Comparison of ENCODE assay signal across 15 mouse cellular contexts in the genomic region with DNA sequence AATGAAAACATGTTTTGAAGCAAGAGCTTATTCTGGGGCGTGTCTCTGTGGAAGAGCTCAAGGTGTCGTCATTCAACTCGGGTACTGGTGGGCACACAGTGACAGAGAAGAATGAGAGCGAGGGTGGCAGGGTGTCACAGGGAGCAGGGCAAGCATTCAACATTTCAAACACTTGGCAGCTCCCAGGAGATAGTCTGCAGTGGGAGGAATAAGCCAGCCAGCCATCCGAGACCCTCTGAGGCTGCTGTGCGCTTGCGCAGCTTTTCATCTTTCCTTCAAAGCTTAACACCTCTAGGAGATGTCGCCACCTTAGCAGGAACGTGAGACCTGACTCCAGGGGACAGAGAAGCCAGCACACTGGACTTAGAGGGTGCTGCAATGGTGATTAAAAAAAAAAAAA.
DNase-seq lines count a peak whose midpoint lies in the region; ATAC-seq and TF ChIP-seq lines count a peak whose summit lies in the region.
"Had no signal": no experiment of that assay in that cellular context is flagged by ENCODE, and none has a peak within 500 bp of the region (broad histone marks: within the 10 kb centered on the region; RNA-seq: fewer than 3 reads in every experiment).

No protein-coding gene starts in this region.

- no peak for ATAC-seq in heart, postnatal 0 days (ENCODE audit: insufficient read depth, low read depth)
- no peak for ATAC-seq in liver, embryonic 11.5 days (replicated peaks; ENCODE audit: low FRiP score)
- ATAC-seq in limb, embryonic 15.5 days (ENCODE audit: insufficient number of reproducible peaks, low FRiP score, low TSS enrichment, low read depth) = no peak
- ATAC-seq: activated CD4-positive, CD25-positive, alpha-beta regulatory T cell, adult 4 months; intestine, postnatal 0 days; liver, postnatal 0 days had no signal

- no peaks in the 10 kb centered on the region for H3K36me3 ChIP-seq in heart, postnatal 0 days (replicated peaks; ENCODE audit: control insufficient read depth, insufficient read depth, low read length)
- H3K36me3 ChIP-seq in liver, embryonic 11.5 days (ENCODE audit: control insufficient read depth, insufficient read depth, low read length) = no peaks in the 10 kb centered on the region
- no peaks in the 10 kb centered on the region for H3K36me3 ChIP-seq in limb, embryonic 10.5 days
- H3K36me3 ChIP-seq in limb, embryonic 15.5 days = no peaks in the 10 kb centered on the region
- H3K36me3 ChIP-seq: forebrain, embryonic 12.5 days had no signal

- no peak for TF ChIP-seq EP300 in heart, postnatal 0 days (IDR thresholded peaks at IDR 0.05; ENCODE audit: low read depth)

- no peaks in the 10 kb centered on the region for H3K9me3 ChIP-seq in heart, postnatal 0 days (replicated peaks; ENCODE audit: control insufficient read depth, low read length)
- no peaks in the 10 kb centered on the region for H3K9me3 ChIP-seq in liver, embryonic 11.5 days (ENCODE audit: control insufficient read depth, low read length)
- H3K9me3 ChIP-seq in limb, embryonic 10.5 days (replicated peaks) = no peaks in the 10 kb centered on the region
- no peaks in the 10 kb centered on the region for H3K9me3 ChIP-seq in limb, embryonic 15.5 days
- H3K9me3 ChIP-seq: forebrain, embryonic 12.5 days had no signal

- H3K27me3 ChIP-seq in heart, postnatal 0 days (ENCODE audit: control insufficient read depth, insufficient read depth, low read length) = 0 out of 2 replicates have a peak, but pooled peaks cover 4% of the 10 kb centered on the region
- H3K27me3 ChIP-seq in liver, embryonic 11.5 days (replicated peaks; ENCODE audit: control insufficient read depth, insufficient read depth, low read length) = peaks cover 3% of the 10 kb centered on the region; the same call in 1 of the 2 replicates
- H3K27me3 ChIP-seq in limb, embryonic 10.5 days (ENCODE audit: low read depth, poor library complexity, severe bottlenecking) = peaks cover 29% of the 10 kb centered on the region
- peaks cover 4% of the 10 kb centered on the region; the same call in 1 of the 2 replicates for H3K27me3 ChIP-seq in limb, embryonic 15.5 days

- H3K9ac ChIP-seq in heart, postnatal 0 days (replicated peaks; ENCODE audit: low read depth, low read length) = no peak overlapping the region
- H3K9ac ChIP-seq in liver, embryonic 11.5 days (ENCODE audit: low read depth, low read length) = no peak overlapping the region
- no peak overlapping the region for H3K9ac ChIP-seq in limb, embryonic 15.5 days
- H3K9ac ChIP-seq: forebrain, embryonic 12.5 days; liver, postnatal 0 days had no signal

- 18% methylated on average over 9 of the region's 9 CpGs for WGBS in heart, postnatal 0 days
- 33% methylated on average over 9 of the region's 9 CpGs for WGBS in liver, embryonic 11.5 days
- 14% methylated on average over 9 of the region's 9 CpGs for WGBS in limb, embryonic 10.5 days
- WGBS in limb, embryonic 15.5 days = 19% methylated on average over 9 of the region's 9 CpGs

- no peak overlapping the region for H3K4me3 ChIP-seq in heart, postnatal 0 days (ENCODE audit: low read depth, low read length)
- H3K4me3 ChIP-seq in liver, embryonic 11.5 days (ENCODE audit: low read depth, low read length) = no peak overlapping the region
- H3K4me3 ChIP-seq in limb, embryonic 10.5 days = peak overlapping the region; percentile 23; the same call in 1 of the 2 replicates
- no peak overlapping the region for H3K4me3 ChIP-seq in limb, embryonic 15.5 days
- H3K4me3 ChIP-seq: forebrain, embryonic 12.5 days had no signal

- 0 out of 2 replicates have a peak, but pooled peaks cover 7% of the 10 kb centered on the region for H3K4me1 ChIP-seq in heart, postnatal 0 days (ENCODE audit: control insufficient read depth, insufficient read depth)
- no peaks in the 10 kb centered on the region for H3K4me1 ChIP-seq in liver, embryonic 11.5 days (replicated peaks; ENCODE audit: control insufficient read depth, insufficient read depth, low read length)
- H3K4me1 ChIP-seq in limb, embryonic 10.5 days = peaks cover 34% of the 10 kb centered on the region
- H3K4me1 ChIP-seq in limb, embryonic 15.5 days = peaks cover 28% of the 10 kb centered on the region
- H3K4me1 ChIP-seq: forebrain, embryonic 12.5 days had no signal

- H3K27ac ChIP-seq in heart, postnatal 0 days (ENCODE audit: low read depth) = no peak overlapping the region
- H3K27ac ChIP-seq in liver, embryonic 11.5 days (ENCODE audit: low read depth, low read length) = no peak overlapping the region
- no peak overlapping the region for H3K27ac ChIP-seq in limb, embryonic 10.5 days
- no peak overlapping the region for H3K27ac ChIP-seq in limb, embryonic 15.5 days
- H3K27ac ChIP-seq: forebrain, embryonic 12.5 days had no signal

- no peak for TF ChIP-seq CTCF in heart, postnatal 0 days (IDR thresholded peaks at IDR 0.05; ENCODE audit: low read depth)

- H3K4me2 ChIP-seq in heart, postnatal 0 days (ENCODE audit: low read depth, low read length) = peak overlapping the region; percentile 37; the same call in 1 of the 2 replicates
- H3K4me2 ChIP-seq in liver, embryonic 11.5 days = peak overlapping the region; percentile 5; the same call in 1 of the 2 replicates
- peak overlapping the region; percentile 22; the same call in 1 of the 2 replicates for H3K4me2 ChIP-seq in limb, embryonic 15.5 days
- H3K4me2 ChIP-seq: forebrain, embryonic 12.5 days had no signal

- no peak for DNase-seq in heart, postnatal 0 days (ENCODE audit: low spot score)
- DNase-seq in heart, postnatal 14 days = no peak
- DNase-seq in liver, embryonic 11.5 days (ENCODE audit: low spot score) = no peak
- DNase-seq in liver = no peak
- DNase-seq in limb, embryonic 10.5 days (ENCODE audit: low spot score) = no peak
- no peak for DNase-seq in urinary bladder, adult 2 months (ENCODE audit: low spot score)
- DNase-seq: cerebellum, adult 11 months; cerebellum, postnatal 36 days; layer of hippocampus, adult 9-11 months; liver, postnatal 0 days; thymus, adult 18-20 months had no signal

- intact Hi-C loops in heart, postnatal 14 days (cut with DNase I) = no loop called here
